Mouse (Mus musculus) stomach, embryonic 14.5 days (tissue): ENCODE data around the gene Slc35f1. TPM values are rescaled to one million over a fixed set of nuclear protein-coding genes. Genes with fewer than 3 reads are reported as not detected.

Experiments
- ATAC-seq: fragments of 200-750 bp; cut with Nextera tagmentation; 2 replicates; pipeline ENCODE4 v1.8.0; 2017; ENCODE audit warnings: low read depth, moderate TSS enrichment; ENCODE audit not compliant: insufficient number of reproducible peaks, insufficient read depth, low FRiP score
- H3K27ac ChIP-seq: fragments of 300-500 bp; sonication (generic); 2 replicates; pipeline ENCODE4 v1.5.1; 2014; ENCODE audit warnings: mild to moderate bottlenecking, low read length, moderate library complexity, mixed read lengths
- H3K27me3 ChIP-seq: fragments of 300-500 bp; sonication (generic); 2 replicates; pipeline ENCODE4 v1.6.1; 2014; ENCODE audit warnings: low read length, control low read depth, mixed read lengths; ENCODE audit not compliant: control insufficient read depth, insufficient read depth
- H3K36me3 ChIP-seq: fragments of 300-500 bp; sonication (generic); 2 replicates; pipeline ENCODE4 v1.6.1; 2014; ENCODE audit warnings: mild to moderate bottlenecking, control low read depth, low read length, moderate library complexity, mixed read lengths; ENCODE audit not compliant: control insufficient read depth, insufficient read depth
- H3K4me1 ChIP-seq: fragments of 300-500 bp; sonication (generic); 2 replicates; pipeline ENCODE4 v1.6.1; 2014; ENCODE audit warnings: low read length, control low read depth, mixed read lengths; ENCODE audit not compliant: control insufficient read depth, insufficient read depth
- H3K4me2 ChIP-seq: fragments of 300-500 bp; sonication (generic); replicated peaks from 2 replicates; pipeline ENCODE4 v1.6.1; 2014; ENCODE audit warnings: low read depth, low read length, control low read depth
- H3K4me3 ChIP-seq: fragments of 300-500 bp; sonication (generic); 2 replicates; pipeline ENCODE4 v1.5.1; 2014; ENCODE audit warnings: low read depth, low read length, control low read depth
- H3K9ac ChIP-seq: fragments of 300-500 bp; sonication (generic); replicated peaks from 2 replicates; pipeline ENCODE4 v1.6.1; 2014; ENCODE audit warnings: low read depth, mild to moderate bottlenecking, control low read depth, low read length, moderate library complexity, mixed read lengths
- H3K9me3 ChIP-seq: fragments of 300-500 bp; sonication (generic); 2 replicates; pipeline ENCODE4 v1.6.1; 2016; ENCODE audit warnings: low read depth, low read length, control low read depth; ENCODE audit not compliant: control insufficient read depth
- WGBS: fragments of 180-500 bp; shearing (Covaris S2); extraction: QIAGEN DNeasy Blood & Tissue Kit; methylation state at CpG from one replicate; pipeline ENCODE4 v1.1.7; 2014; 5-methylcytosine and 5-hydroxymethylcytosine counted together
- polyA plus RNA-seq: library from polyadenylated mRNA; unstranded; fragments of >200 nt; fragmentation: Nextera tagmentation; extraction: Ambion mirVana; gene quantifications from 2 replicates; pipeline ENCODE4 v1.2.1, GENCODE M21; 2014

The Slc35f1 gene
- polyA plus RNA-seq, 1 experiment from 2014 or later: 3.4 TPM

DNA sequence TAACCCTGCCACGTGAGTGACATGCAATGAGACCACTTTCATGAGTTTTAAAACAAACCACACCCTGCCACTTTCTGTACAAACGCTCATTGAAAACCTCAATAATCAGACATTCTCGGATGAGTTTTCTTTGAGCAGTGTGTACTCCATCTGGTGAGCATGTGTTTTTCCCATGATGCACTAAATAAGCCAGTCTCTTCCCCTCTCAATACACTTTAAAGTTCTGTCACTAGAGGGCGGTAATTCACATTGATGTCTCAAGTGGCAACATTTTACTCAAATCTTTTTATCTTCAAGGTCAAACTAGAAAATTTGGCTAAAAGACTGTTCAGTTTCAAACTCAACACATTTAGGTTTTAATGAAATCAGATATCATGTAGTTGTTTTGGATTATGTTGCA, 68.3 kb downstream of the Slc35f1 start:
- 31% methylated on average over 4 of the region's 4 CpGs for WGBS
- Histone ChIP-seq H3K4me1 (no peaks in the 10 kb centered on the region), H3K4me2 (no peak overlapping the region), H3K9ac (no peak overlapping the region), H3K27me3 (no peaks in the 10 kb centered on the region), H3K36me3 (no peaks in the 10 kb centered on the region), H3K27ac (no peak overlapping the region), H3K9me3 (no peaks in the 10 kb centered on the region), H3K4me3 (no peak overlapping the region)
- no peak for ATAC-seq

DNA sequence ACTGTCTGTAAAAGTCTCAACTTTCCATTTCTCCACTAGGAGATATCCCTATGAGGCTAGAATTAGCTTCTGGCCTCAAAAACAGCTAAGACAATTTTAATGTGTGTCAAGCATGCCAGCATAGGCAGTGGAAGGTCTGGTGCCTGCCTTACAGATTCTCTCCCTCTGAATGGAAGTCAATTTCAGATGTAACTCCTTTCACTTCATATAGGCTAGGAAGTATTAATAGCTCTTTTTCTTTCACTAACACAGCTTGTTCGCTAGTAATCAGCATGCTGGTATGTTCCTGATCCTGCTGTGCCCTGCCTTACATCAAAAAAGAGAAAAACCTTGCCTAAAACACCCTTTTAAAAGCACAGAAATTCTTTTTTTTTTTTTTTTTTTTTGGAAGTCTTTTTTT, 70.2 kb downstream of the Slc35f1 start:
- 84% methylated on average over 1 of the region's 1 CpGs for WGBS
- H3K4me2 ChIP-seq: no peak overlapping the region
- no peaks in the 10 kb centered on the region for H3K36me3 ChIP-seq
- H3K4me1 ChIP-seq: no peaks in the 10 kb centered on the region
- no peak overlapping the region for H3K9ac ChIP-seq
- ATAC-seq: no peak
- H3K4me3 ChIP-seq: no peak overlapping the region
- no peaks in the 10 kb centered on the region for H3K9me3 ChIP-seq
- H3K27ac ChIP-seq: no peak overlapping the region
- no peaks in the 10 kb centered on the region for H3K27me3 ChIP-seq

DNA sequence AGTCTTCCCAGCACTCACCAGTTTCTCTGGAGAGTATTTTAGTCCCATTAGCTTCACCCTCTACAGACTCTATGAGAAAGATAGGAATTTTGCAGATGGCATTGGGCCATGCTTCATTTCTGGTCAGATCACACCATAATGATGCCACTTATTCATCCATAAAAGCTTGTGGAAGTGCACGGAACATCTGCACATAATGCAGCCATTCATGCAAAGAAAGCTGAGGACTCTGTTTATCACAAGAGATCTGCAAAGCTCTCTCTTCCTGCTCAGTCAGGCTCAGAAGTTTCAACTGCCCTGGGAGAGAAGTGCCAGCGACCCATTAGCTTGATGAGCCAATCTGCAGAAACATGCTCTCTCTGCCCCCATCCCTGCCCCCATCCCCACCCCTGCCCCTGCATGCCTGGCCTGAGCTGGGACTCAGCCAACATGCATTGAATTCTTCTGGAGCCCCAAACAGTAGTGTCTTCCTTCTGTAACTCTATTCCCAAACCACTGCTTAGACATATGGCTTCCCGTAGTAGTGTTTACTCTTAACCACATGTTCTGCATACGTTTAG, 89.7 kb downstream of the Slc35f1 start:
- H3K9ac ChIP-seq: no peak overlapping the region
- H3K4me1 ChIP-seq: no peaks in the 10 kb centered on the region
- ATAC-seq: peak; percentile 79; the same call in 1 of the 2 replicates
- H3K9me3 ChIP-seq: no peaks in the 10 kb centered on the region
- 33% methylated on average over 4 of the region's 4 CpGs for WGBS
- H3K4me3 ChIP-seq: no peak overlapping the region
- H3K27ac ChIP-seq: peak overlapping the region; percentile 11; the same call in 1 of the 2 replicates
- no peak overlapping the region for H3K4me2 ChIP-seq
- no peaks in the 10 kb centered on the region for H3K27me3 ChIP-seq
- no peaks in the 10 kb centered on the region for H3K36me3 ChIP-seq

GRCm38 (mm10) chr10:52787075-52787474, 96.7 kb downstream of the Slc35f1 start:
- no peaks in the 10 kb centered on the region for H3K27me3 ChIP-seq
- H3K9ac ChIP-seq: no peak overlapping the region
- H3K27ac ChIP-seq: no peak overlapping the region
- H3K4me1 ChIP-seq: no peaks in the 10 kb centered on the region
- H3K36me3 ChIP-seq: no peaks in the 10 kb centered on the region
- H3K4me2 ChIP-seq: no peak overlapping the region
- H3K9me3 ChIP-seq: no peaks in the 10 kb centered on the region
- ATAC-seq: no peak
- H3K4me3 ChIP-seq: no peak overlapping the region
- 70% methylated on average over 2 of the region's 2 CpGs for WGBS

DNA sequence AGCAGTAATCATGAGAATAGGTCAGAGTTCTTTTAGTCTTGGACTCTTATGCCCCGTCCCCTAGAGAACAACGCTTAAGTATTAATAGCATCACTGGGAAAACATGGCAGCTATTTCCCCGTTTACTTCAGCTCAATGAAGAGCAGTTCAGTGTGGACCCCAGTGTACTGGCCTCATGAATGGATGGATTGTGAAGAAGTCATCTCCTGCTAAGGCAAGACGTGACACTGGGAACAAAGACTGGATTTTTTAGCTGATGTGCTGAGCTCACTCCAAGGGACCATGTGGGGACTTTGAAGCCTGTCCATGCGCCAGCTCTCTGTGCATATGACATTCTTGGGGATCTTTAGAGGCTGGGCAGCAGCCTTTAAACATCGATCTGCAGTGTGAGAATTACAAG, 101.2 kb downstream of the Slc35f1 start:
- ATAC-seq: no peak
- Histone ChIP-seq H3K4me2 (no peak overlapping the region), H3K36me3 (no peaks in the 10 kb centered on the region), H3K4me1 (no peaks in the 10 kb centered on the region), H3K27ac (no peak overlapping the region), H3K27me3 (no peaks in the 10 kb centered on the region), H3K9me3 (no peaks in the 10 kb centered on the region), H3K9ac (no peak overlapping the region), H3K4me3 (no peak overlapping the region)
- WGBS: 82% methylated on average over 6 of the region's 6 CpGs

GRCm38 (mm10) chr10:52797454-52797853, 107.1 kb downstream of the Slc35f1 start:
- no peaks in the 10 kb centered on the region for H3K4me1 ChIP-seq
- H3K27me3 ChIP-seq: no peaks in the 10 kb centered on the region
- no peaks in the 10 kb centered on the region for H3K9me3 ChIP-seq
- no peak overlapping the region for H3K9ac ChIP-seq
- no peak for ATAC-seq
- no peak overlapping the region for H3K4me3 ChIP-seq
- no peak overlapping the region for H3K4me2 ChIP-seq
- H3K36me3 ChIP-seq: no peaks in the 10 kb centered on the region
- H3K27ac ChIP-seq: no peak overlapping the region
- WGBS: 73% methylated on average over 4 of the region's 4 CpGs

DNA sequence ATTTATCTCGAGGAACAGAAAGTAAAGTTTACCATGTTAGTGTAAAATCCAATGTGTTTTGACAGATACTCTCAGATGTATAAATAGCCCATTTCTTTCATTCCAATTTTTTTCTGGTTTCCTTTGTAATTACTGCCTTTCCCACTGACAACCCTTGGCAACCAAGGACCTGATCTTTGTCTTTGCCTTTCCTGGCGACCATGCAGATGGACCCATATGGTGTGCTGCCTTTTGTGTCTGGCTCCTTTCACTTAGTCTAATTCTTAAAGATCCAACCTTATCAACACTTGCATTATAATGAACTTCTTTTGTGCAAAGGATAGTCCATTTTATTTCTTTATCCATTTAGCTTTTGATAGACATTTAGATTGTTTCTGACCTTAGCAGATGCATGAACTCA, 117.5 kb downstream of the Slc35f1 start:
- Histone ChIP-seq H3K36me3 (no peaks in the 10 kb centered on the region), H3K4me3 (no peak overlapping the region), H3K27me3 (no peaks in the 10 kb centered on the region), H3K4me1 (no peaks in the 10 kb centered on the region), H3K4me2 (no peak overlapping the region), H3K9me3 (no peaks in the 10 kb centered on the region), H3K27ac (no peak overlapping the region), H3K9ac (no peak overlapping the region)
- WGBS: 69% methylated on average over 2 of the region's 2 CpGs
- ATAC-seq: no peak

- WGBS: 88% methylated on average over 4 of the region's 4 CpGs
- Histone ChIP-seq H3K4me2 (no peak overlapping the region), H3K27ac (no peak overlapping the region), H3K4me1 (no peaks in the 10 kb centered on the region), H3K27me3 (no peaks in the 10 kb centered on the region), H3K9me3 (no peaks in the 10 kb centered on the region), H3K4me3 (no peak overlapping the region), H3K36me3 (no peaks in the 10 kb centered on the region), H3K9ac (no peak overlapping the region)
- no peak for ATAC-seq
Observed at GRCm38 (mm10) chr10:52812861-52813260, 122.5 kb downstream of the Slc35f1 start.

DNA sequence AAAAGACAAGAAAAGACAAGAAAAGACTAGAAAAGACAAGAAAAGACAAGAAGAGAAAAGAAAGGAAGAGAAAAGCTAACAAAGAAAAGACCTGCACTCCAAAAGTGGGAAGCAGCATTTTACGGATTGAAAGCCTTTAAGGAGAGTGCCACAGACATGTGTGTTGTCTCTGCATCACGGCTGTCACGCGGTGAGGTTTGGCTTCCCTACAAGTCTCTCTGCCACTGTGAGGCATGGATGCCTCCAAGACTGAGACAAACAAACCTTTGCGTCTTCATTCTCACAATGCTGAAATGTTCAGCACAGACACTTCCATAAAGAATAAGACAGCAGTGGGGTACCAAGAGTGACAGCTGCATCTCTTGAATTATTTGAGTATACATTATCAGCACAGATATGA, 124.0 kb downstream of the Slc35f1 start:
- H3K27ac ChIP-seq: no peak overlapping the region
- ATAC-seq: no peak
- no peaks in the 10 kb centered on the region for H3K4me1 ChIP-seq
- H3K27me3 ChIP-seq: no peaks in the 10 kb centered on the region
- 86% methylated on average over 5 of the region's 5 CpGs for WGBS
- no peaks in the 10 kb centered on the region for H3K9me3 ChIP-seq
- no peaks in the 10 kb centered on the region for H3K36me3 ChIP-seq
- H3K4me2 ChIP-seq: no peak overlapping the region
- no peak overlapping the region for H3K9ac ChIP-seq
- no peak overlapping the region for H3K4me3 ChIP-seq
